Mouse (Mus musculus): ENCODE data around the gene Pgam5. TPM values are rescaled to one million over a fixed set of nuclear protein-coding genes. Genes with fewer than 3 reads are reported as not detected.

The Pgam5 gene
- total and polyA plus RNA-seq, 3 experiments, result 62.8 to 128 (median 64.8) TPM

GRCm38 (mm10) chr5:110266941-110267340 lies 2.8 kb downstream of the Pgam5 start:
- in situ Hi-C loops (cut with MboI; ENCODE audit: low pct_ligation_motif_present, low pct_unique_long_range_greater_than_20kb, low sequenced_read_pairs) (no loop called here), dilution Hi-C loops (cut with MboI; ENCODE audit: extremely low pct_ligation_motif_present, extremely low pct_unique_long_range_greater_than_20kb, low sequenced_read_pairs) (no loop called here)
- peaks cover 34 to 41% of the 10 kb centered on the region in 2 experiments for H3K36me3 ChIP-seq (replicated peaks in 1 of 2; ENCODE audit: control insufficient read depth in 1 of 2, insufficient read depth in 1 of 2, low read length in 1 of 2)
- H3K9ac ChIP-seq (ENCODE audit: insufficient read depth, low read depth), result no peak overlapping the region
- TF ChIP-seq MAX (IDR thresholded peaks at IDR 0.05; ENCODE audit: low read length) (no peak), NELFE (IDR thresholded peaks at IDR 0.05; ENCODE audit: low read depth, low read length) (no peak), ZMIZ1 (IDR thresholded peaks at IDR 0.05; ENCODE audit: low read depth, low read length) (no peak), IRF4 (IDR thresholded peaks at IDR 0.05; ENCODE audit: low read depth, low read length) (no peak), ZKSCAN1 (IDR thresholded peaks at IDR 0.05; ENCODE audit: borderline replicate concordance, low read depth, low read length) (no peak), CHD1 (IDR thresholded peaks at IDR 0.05; ENCODE audit: low read depth, low read length) (no peak), MAZ (IDR thresholded peaks at IDR 0.05; ENCODE audit: low read depth, low read length) (no peak), JUN (IDR thresholded peaks at IDR 0.05; ENCODE audit: insufficient read depth, low read depth, low read length) (no peak), RAD21 (IDR thresholded peaks at IDR 0.05; ENCODE audit: low read depth, low read length) (no peak), SMC3 (IDR thresholded peaks at IDR 0.05; ENCODE audit: low read depth, low read length) (no peak)
- no peaks in the 10 kb centered on the region for H3K9me3 ChIP-seq (replicated peaks; ENCODE audit: low read length)
- H3K79me2 ChIP-seq (replicated peaks; ENCODE audit: control insufficient read depth, extremely low read depth, insufficient read depth, poor library complexity, severe bottlenecking), result peaks cover 31% of the 10 kb centered on the region
- H3K4me1 ChIP-seq (ENCODE audit: control insufficient read depth in 1 of 2, insufficient read depth in 2 of 2), result peaks cover 4 to 28% of the 10 kb centered on the region in 2 experiments; a peak in 3 of 4 replicates
- H3K4me2 ChIP-seq (ENCODE audit: insufficient read depth, low read depth, poor library complexity, severe bottlenecking), result no peak overlapping the region
- H3K27me3 ChIP-seq (replicated peaks), result no peaks in the 10 kb centered on the region
- no peak overlapping the region for H3K27ac ChIP-seq (ENCODE audit: insufficient read depth, low read depth)
- H3K4me3 ChIP-seq (replicated peaks in 1 of 3; ENCODE audit: low read depth in 2 of 3, low read length in 2 of 3, poor library complexity in 1 of 3), result no peak overlapping the region
- no peak for DNase-seq (ENCODE audit: extremely low read depth)

- DNase-seq (ENCODE audit: extremely low read depth), result no peak
- Histone ChIP-seq H3K4me1 (ENCODE audit: control insufficient read depth in 1 of 2, insufficient read depth in 2 of 2) (no peaks in the 10 kb centered on the region), H3K9ac (ENCODE audit: insufficient read depth, low read depth) (no peak overlapping the region), H3K27ac (ENCODE audit: insufficient read depth, low read depth) (no peak overlapping the region), H3K4me3 (replicated peaks in 1 of 3; ENCODE audit: low read depth in 2 of 3, low read length in 2 of 3, poor library complexity in 1 of 3) (no peak overlapping the region), H3K36me3 (replicated peaks in 1 of 2; ENCODE audit: control insufficient read depth in 1 of 2, insufficient read depth in 1 of 2, low read length in 1 of 2) (peaks cover 61 to 90% of the 10 kb centered on the region in 2 experiments), H3K27me3 (replicated peaks) (no peaks in the 10 kb centered on the region), H3K79me2 (replicated peaks; ENCODE audit: control insufficient read depth, extremely low read depth, insufficient read depth, poor library complexity, severe bottlenecking) (no peaks in the 10 kb centered on the region), H3K9me3 (replicated peaks; ENCODE audit: low read length) (no peaks in the 10 kb centered on the region), H3K4me2 (ENCODE audit: insufficient read depth, low read depth, poor library complexity, severe bottlenecking) (no peak overlapping the region)
- TF ChIP-seq ZKSCAN1 (IDR thresholded peaks at IDR 0.05; ENCODE audit: borderline replicate concordance, low read depth, low read length) (no peak), NELFE (IDR thresholded peaks at IDR 0.05; ENCODE audit: low read depth, low read length) (no peak), ZC3H11A (IDR thresholded peaks at IDR 0.05; ENCODE audit: low read depth, low read length) (no peak), ZMIZ1 (IDR thresholded peaks at IDR 0.05; ENCODE audit: low read depth, low read length) (no peak), NRF1 (IDR thresholded peaks at IDR 0.05; ENCODE audit: low read depth, low read length) (no peak), UBTF (IDR thresholded peaks at IDR 0.05; ENCODE audit: low read depth, low read length) (no peak)
- in situ Hi-C loops (cut with MboI; ENCODE audit: low pct_ligation_motif_present, low pct_unique_long_range_greater_than_20kb, low sequenced_read_pairs), result no loop called here
- dilution Hi-C loops (cut with MboI; ENCODE audit: extremely low pct_ligation_motif_present, extremely low pct_unique_long_range_greater_than_20kb, low sequenced_read_pairs), result no loop called here
These were observed 25.6 kb downstream of the Pgam5 start for GRCm38 (mm10) chr5:110244091-110244490.
